Mouse (Mus musculus) B cell, adult 67 days (primary cell): ENCODE data around the gene Taz. TPM values are rescaled to one million over a fixed set of nuclear protein-coding genes. Genes with fewer than 3 reads are reported as not detected.

Source experiments
- total RNA-seq, 2 experiments: library from RNA; stranded (reverse); gene quantifications; 4 replicates each; pipeline ENCODE4 v1.2.4; 2023

Taz gene
- 100 to 1,000 TPM; 120 to 139 TPM for total RNA-seq

GRCm38 (mm10) chrX:74281732-74282394 lies at the start of gene Taz, which contains the start of gene Dnase1l1:
Taz (plus strand) TSS chrX:74281912.
Dnase1l1 (minus strand) TSS chrX:74282337.

GRCm38 (mm10) chrX:74249615-74250014 lies 32.1 kb upstream of the Taz start, which contains the start of gene Flna:
Flna (minus strand) TSS chrX:74249820.

GRCm38 (mm10) chrX:74254153-74254887 lies 27.4 kb upstream of the Taz start, which contains the start of gene Emd:
Emd (plus strand) TSS chrX:74254687.

GRCm38 (mm10) chrX:74270062-74270901 lies 11.4 kb upstream of the Taz start, which contains the start of gene Rpl10:
Rpl10 (plus strand) TSS chrX:74270812.

GRCm38 (mm10) chrX:74296538-74297448 lies 15.1 kb downstream of the Taz start, which contains the start of gene Atp6ap1:
Atp6ap1 (plus strand) TSS chrX:74297097.

GRCm38 (mm10) chrX:74304867-74305700 lies 23.4 kb downstream of the Taz start, which contains the start of gene Gdi1:
Gdi1 (plus strand) TSS chrX:74304998.

GRCm38 (mm10) chrX:74312540-74313464 lies 31.1 kb downstream of the Taz start, which contains the start of gene Fam50a:
Fam50a (plus strand) TSS chrX:74313033.

GRCm38 (mm10) chrX:74328725-74329161 lies 47.0 kb downstream of the Taz start, which contains the start of gene Plxna3:
Plxna3 (plus strand) TSS chrX:74329066.

Other genes with a start within 250 kb of the Taz start
- gene Opn1mw, start 154.4 kb upstream of the Taz start, total RNA-seq: not detected
- gene Mecp2, start 146.5 kb upstream of the Taz start, total RNA-seq: 10 to 100 TPM; 49.9 to 61.6 TPM
- not detected for gene Tex28, start 114.1 kb upstream of the Taz start, total RNA-seq
- gene Tktl1, start 104.7 kb upstream of the Taz start, total RNA-seq: under 1 TPM in 1 of 2 experiments, not detected in 1; 0.36 TPM
- 100 to 1,000 TPM; 521 to 524 TPM for gene Flna, start 32.1 kb upstream of the Taz start, total RNA-seq
- 10 to 100 TPM; 72.5 to 81.1 TPM for gene Emd, start 27.2 kb upstream of the Taz start, total RNA-seq
- gene Rpl10, start 11.1 kb upstream of the Taz start, total RNA-seq: 100 to 1,000 TPM; 649 to 808 TPM
- 10 to 100 TPM; 18.5 to 21.2 TPM for gene Dnase1l1, start 425 bp downstream of the Taz start, total RNA-seq
- gene Atp6ap1, start 15.2 kb downstream of the Taz start, total RNA-seq: 100 to 1,000 TPM; 183 to 197 TPM
- 100 to 1,000 TPM; 302 to 378 TPM for gene Gdi1, start 23.1 kb downstream of the Taz start, total RNA-seq
- 100 to 1,000 TPM; 101 to 105 TPM for gene Fam50a, start 31.1 kb downstream of the Taz start, total RNA-seq
- 10 to 100 TPM; 13.4 to 14.8 TPM for gene Plxna3, start 47.2 kb downstream of the Taz start, total RNA-seq
- gene Lage3, start 71.7 kb downstream of the Taz start, total RNA-seq: 10 to 100 TPM; 26.8 to 27.2 TPM
- 10 to 100 TPM; 28.9 to 33.8 TPM for gene Ubl4a, start 91.3 kb downstream of the Taz start, total RNA-seq
- gene Slc10a3, start 91.4 kb downstream of the Taz start, total RNA-seq: 10 to 100 TPM; 18.5 to 20.6 TPM
- gene Fam3a, start 111.4 kb downstream of the Taz start, total RNA-seq: 10 to 100 TPM; 17.2 to 30.0 TPM
- 10 to 100 TPM; 61.8 to 62.6 TPM for gene Ikbkg, start 111.4 kb downstream of the Taz start, total RNA-seq
- 10 to 100 TPM; 32.1 to 32.5 TPM for gene G6pdx, start 147.3 kb downstream of the Taz start, total RNA-seq
- not detected for gene Gm6880, start 199.5 kb downstream of the Taz start, total RNA-seq